Mouse (Mus musculus): ENCODE measurements around the gene Rpl7l1. TPM values are rescaled to one million over a fixed set of nuclear protein-coding genes. Genes with fewer than 3 reads are reported as not detected.

Gene Rpl7l1
- total RNA-seq, 2 experiments from 2014 or later: 42.8 to 51.2 TPM

- Histone ChIP-seq H3K4me3 (no peak overlapping the region), H3K27ac (no peak overlapping the region)
- TF ChIP-seq CTCF (conservative IDR thresholded peaks at IDR 0.05): peak; percentile 71
- no peak for DNase-seq (ENCODE audit: low spot score in 2 of 2)
These were observed 57.2 kb downstream of the Rpl7l1 start for GRCm38 (mm10) chr17:46725273-46725672.

GRCm38 (mm10) chr17:46724477-46725084 lies 57.9 kb downstream of the Rpl7l1 start:
- TF ChIP-seq CTCF (conservative IDR thresholded peaks at IDR 0.05): no peak
- no peak for DNase-seq (ENCODE audit: low spot score in 2 of 2)
- Histone ChIP-seq H3K27ac (no peak overlapping the region), H3K4me3 (no peak overlapping the region)

Other genes with a start within 250 kb of the Rpl7l1 start
- gene Cul9, start 236.3 kb downstream of the Rpl7l1 start, total RNA-seq (2021): 10 to 100 TPM; 66.1 to 68.4 TPM
- 10 to 100 TPM; 75.7 to 90.9 TPM for gene Srf, start 226.5 kb downstream of the Rpl7l1 start, total RNA-seq (2021)
- gene Ptk7, start 153.2 kb downstream of the Rpl7l1 start, total RNA-seq (2021): 1 to 10 TPM; 8.5 to 8.8 TPM
- gene Klc4, start 136.7 kb downstream of the Rpl7l1 start, total RNA-seq (2021): 10 to 100 TPM; 19.0 to 20.1 TPM
- 10 to 100 TPM; 52.2 to 53.5 TPM for gene Mrpl2, start 136.4 kb downstream of the Rpl7l1 start, total RNA-seq (2021)
- 10 to 100 TPM; 19.1 to 20.4 TPM for gene Cul7, start 132.3 kb downstream of the Rpl7l1 start, total RNA-seq (2021)
- 10 to 100 TPM; 15.8 to 16.8 TPM for gene Rrp36, start 108.3 kb downstream of the Rpl7l1 start, total RNA-seq (2021)
- 100 to 1,000 TPM in 1 of 2 experiments, 10 to 100 TPM in 1; 99.8 to 104 TPM for gene Mea1, start 103.9 kb downstream of the Rpl7l1 start, total RNA-seq (2021)
- gene Klhdc3, start 101.8 kb downstream of the Rpl7l1 start, total RNA-seq (2021): 100 to 1,000 TPM; 163 to 173 TPM
- 10 to 100 TPM; 88.0 to 91.4 TPM for gene Ppp2r5d, start 77.6 kb downstream of the Rpl7l1 start, total RNA-seq (2021)
- 10 to 100 TPM; 53.6 to 58.4 TPM for gene Pex6, start 71.2 kb downstream of the Rpl7l1 start, total RNA-seq (2021)
- gene Gnmt, start 53.5 kb downstream of the Rpl7l1 start, total RNA-seq (2021): 1 to 10 TPM in 1 of 2 experiments, under 1 TPM in 1; 0.90 to 1.2 TPM
- 10 to 100 TPM; 67.9 to 72.4 TPM for gene Cnpy3, start 30.5 kb downstream of the Rpl7l1 start, total RNA-seq (2021)
- gene Ptcra, start 19.0 kb downstream of the Rpl7l1 start, total RNA-seq (2021): not detected
- 10 to 100 TPM in 1 of 2 experiments, 1 to 10 TPM in 1; 8.7 to 10.7 TPM for gene 2310039H08Rik, start 10.0 kb downstream of the Rpl7l1 start, total RNA-seq (2021)
- gene Bicral, start 75.8 kb upstream of the Rpl7l1 start, total RNA-seq (2021): 10 to 100 TPM; 56.1 to 61.3 TPM
- gene Tbcc, start 108.0 kb upstream of the Rpl7l1 start, total RNA-seq (2021): 10 to 100 TPM; 27.3 to 36.3 TPM
- gene Prph2, start 127.8 kb upstream of the Rpl7l1 start, total RNA-seq (2021): not detected
- 10 to 100 TPM; 61.0 to 63.7 TPM for gene Ubr2, start 227.9 kb upstream of the Rpl7l1 start, total RNA-seq (2021)